Mouse (Mus musculus) embryonic fibroblast, embryonic 13.5 days (primary cell): ENCODE measurements at regions not wholly inside any gene's neighbourhood (a gene's known extent, or its start where the extent isn't known, plus 50 kb on each side); places are given as distances from the start of the nearest gene placed in this dataset.

Experiments
- H3K27ac ChIP-seq: 2 replicates; pipeline ENCODE4 v1.5.1; 2012; ENCODE audit warnings: low read length, control low read depth, inconsistent platforms; ENCODE audit not compliant: insufficient read depth
- H3K4me1 ChIP-seq: 2 replicates; pipeline ENCODE4 v1.6.1; 2011; ENCODE audit warnings: low read length; ENCODE audit not compliant: control insufficient read depth, insufficient read depth
- H3K4me3 ChIP-seq: 2 replicates; pipeline ENCODE4 v1.5.1; 2011; ENCODE audit warnings: mild to moderate bottlenecking, control low read depth, low read length; ENCODE audit not compliant: insufficient read depth
- CTCF ChIP-seq: IDR thresholded peaks from 2 replicates; pipeline ENCODE4 v1.5.1; 2011; ENCODE audit warnings: mild to moderate bottlenecking, control low read depth, low read length, moderate library complexity, borderline replicate concordance; ENCODE audit not compliant: insufficient read depth
- POLR2A ChIP-seq: IDR thresholded peaks from 2 replicates; pipeline ENCODE4 v1.6.1; 2011; ENCODE audit warnings: low read depth, mild to moderate bottlenecking, control low read depth, low read length, moderate library complexity

DNA sequence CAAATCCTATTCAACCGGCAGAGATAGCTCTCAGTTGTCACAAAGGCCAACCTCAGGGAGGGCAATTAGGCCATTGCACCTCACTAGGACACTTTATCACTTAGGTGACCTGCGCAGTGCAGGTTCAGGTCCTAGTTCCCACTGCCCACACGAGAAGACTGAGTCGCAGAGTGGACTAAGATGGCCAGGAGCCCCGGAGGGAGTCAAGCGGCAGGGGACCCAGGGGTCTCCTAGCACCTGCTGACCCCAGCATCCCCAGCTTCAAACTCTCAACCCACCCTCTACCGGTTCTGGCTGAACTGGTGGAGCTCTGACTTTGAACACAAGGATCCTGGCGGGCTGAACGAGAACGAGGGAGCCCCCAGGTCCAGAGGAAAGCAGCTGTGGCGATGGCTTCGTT is 72.7 kb upstream of the Pax2 start:
- Histone ChIP-seq H3K4me1 (no peaks in the 10 kb centered on the region), H3K27ac (no peak overlapping the region), H3K4me3 (no peak overlapping the region)
- no peak for TF ChIP-seq POLR2A
- TF ChIP-seq CTCF, result no peak

DNA sequence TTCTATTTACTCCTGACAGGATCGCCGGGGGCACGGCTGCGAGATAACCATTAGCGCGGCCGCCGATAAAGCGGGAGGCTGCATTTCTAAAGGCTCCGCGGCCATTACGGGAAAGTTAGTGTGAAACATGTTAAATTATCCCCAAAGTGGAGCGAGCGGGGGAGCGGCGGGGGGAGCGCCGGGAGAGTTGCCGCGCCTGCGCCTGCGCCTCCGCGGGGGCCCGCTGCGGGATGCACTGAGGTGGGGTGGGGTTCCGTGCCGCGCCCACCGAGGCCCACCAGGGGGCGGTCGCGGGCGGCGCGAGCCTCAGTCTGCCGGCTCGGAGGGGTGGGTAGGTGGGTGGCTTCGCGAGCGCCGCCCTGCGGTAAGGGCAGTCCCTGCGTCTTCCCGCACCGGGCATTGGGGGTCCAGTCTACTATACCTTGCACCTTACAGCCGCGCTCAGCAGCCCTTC is 71.8 kb upstream of the Pax2 start:
- Histone ChIP-seq H3K27ac (no peak overlapping the region), H3K4me1 (no peaks in the 10 kb centered on the region), H3K4me3 (no peak overlapping the region)
- TF ChIP-seq CTCF (0 out of 2 replicates have a peak, but pooled peaks have one; percentile 23), POLR2A (no peak)

DNA sequence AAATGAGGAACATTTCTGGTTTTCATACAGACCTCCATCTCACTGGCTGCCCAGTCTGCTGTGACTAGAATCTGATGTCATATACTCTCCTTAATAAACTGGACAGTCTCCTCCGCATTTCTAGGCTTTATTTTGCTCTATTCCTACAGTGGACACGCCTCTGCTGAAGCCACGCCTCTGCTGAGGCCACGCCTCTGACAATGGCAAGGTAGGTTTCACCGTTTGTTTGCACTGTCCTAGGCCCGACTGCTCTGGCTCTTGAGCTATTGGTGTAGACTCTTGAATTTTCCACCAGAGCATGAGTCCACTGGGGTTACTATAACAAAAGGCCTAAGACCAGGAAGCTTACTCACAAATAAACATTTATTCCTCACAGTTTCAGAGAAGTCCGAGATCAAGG is 69.8 kb upstream of the Pax2 start:
- no peak for TF ChIP-seq POLR2A
- Histone ChIP-seq H3K4me1 (no peaks in the 10 kb centered on the region), H3K27ac (no peak overlapping the region), H3K4me3 (no peak overlapping the region)

DNA sequence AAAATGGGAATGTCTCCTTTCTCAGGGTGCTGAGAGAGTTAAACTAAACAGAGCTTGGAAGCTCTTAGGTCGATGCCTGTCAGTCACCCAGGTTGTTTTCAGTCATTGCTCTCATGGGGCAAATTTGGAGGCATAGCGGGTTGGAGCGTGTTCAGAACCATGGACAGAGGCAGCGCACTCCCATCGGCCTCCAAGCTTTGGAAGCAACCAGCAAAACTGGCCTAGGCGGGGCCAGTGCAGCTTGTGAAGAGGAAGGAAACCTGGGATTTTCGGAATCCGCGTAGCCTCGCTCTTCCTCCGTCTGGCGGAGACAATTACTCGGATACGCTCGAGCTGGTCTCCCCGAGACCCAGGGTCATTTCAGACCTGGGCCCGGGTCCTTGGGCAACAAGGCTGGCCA is 63.4 kb upstream of the Pax2 start:
- TF ChIP-seq CTCF, result no peak
- TF ChIP-seq POLR2A, result no peak
- no peak overlapping the region for H3K4me3 ChIP-seq
- H3K27ac ChIP-seq, result no peak overlapping the region
- no peaks in the 10 kb centered on the region for H3K4me1 ChIP-seq

DNA sequence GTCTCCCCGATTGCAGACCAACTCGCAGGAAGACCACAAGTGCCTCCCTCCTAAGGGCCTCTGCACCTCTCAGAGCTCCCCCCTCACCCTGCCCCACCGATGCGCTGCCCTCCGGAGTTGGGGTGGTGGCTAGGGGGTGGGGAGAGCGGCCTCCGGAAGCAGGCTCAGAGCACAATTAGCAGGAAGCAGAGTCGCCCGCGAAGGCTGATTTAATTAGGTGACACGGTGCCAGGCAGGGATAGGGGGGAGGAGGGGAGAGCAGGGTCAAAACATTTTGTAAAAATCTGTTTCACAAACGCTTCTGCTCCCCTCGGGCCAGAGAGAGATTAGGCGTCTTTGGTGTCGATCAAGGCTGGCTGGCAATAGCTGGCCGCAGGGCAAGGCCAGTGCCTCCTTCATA is 63.0 kb upstream of the Pax2 start:
- no peaks in the 10 kb centered on the region for H3K4me1 ChIP-seq
- no peak overlapping the region for H3K27ac ChIP-seq
- H3K4me3 ChIP-seq, result no peak overlapping the region
- no peak for TF ChIP-seq CTCF

DNA sequence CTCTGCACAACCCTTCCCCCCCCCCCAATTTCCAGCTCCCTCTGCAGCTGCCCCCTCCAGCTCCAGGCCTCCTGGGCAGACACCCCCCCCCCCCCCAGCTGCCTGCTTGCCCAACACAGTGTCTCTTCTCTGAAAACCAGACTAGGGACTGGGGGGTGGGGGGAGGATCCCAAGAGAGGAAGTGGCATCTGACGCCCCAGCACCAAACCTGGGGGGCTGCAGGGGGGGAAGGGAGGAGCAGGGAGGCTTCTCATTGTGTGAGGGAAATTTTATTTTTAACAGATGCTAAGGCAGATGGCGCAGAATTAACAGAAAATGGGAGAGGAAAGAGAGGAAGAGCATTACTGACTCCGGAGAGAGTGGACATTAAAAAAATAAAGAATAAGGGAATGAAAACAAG is 60.5 kb upstream of the Pax2 start:
- TF ChIP-seq POLR2A (no peak), CTCF (no peak)
- H3K27ac ChIP-seq, result no peak overlapping the region
- no peaks in the 10 kb centered on the region for H3K4me1 ChIP-seq
- H3K4me3 ChIP-seq, result no peak overlapping the region

DNA sequence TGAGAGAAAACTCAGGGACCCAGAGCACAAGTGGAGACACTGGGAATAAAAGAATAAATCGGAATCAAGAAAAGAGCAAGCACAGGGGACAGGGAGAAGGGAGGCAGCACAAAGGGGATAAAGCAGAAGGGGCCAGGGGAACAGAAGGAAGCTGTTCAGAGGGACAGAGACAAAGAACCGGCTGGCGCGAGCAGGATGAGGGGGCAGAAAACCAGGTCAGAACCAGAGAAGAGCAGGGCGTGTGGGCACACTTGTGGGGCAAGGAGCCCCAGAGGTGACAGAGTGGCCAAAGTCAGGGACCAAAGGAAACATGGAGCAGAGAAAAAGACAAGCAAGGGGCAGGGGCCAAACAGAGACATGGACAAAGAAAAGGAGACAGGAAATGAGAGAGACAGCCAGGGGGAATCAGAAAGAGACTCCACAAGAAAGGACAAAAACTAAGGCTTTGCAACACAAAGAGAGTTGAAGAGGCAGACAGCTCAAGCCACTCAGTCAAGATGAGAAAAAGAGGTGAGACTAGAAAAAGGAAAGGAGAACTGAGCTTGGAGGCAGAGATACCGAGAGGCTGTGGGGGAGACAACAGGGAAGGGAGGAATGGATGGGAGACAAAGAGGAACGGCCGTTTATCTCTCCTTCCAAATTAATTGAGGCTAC is 59.7 kb upstream of the Pax2 start:
- no peak overlapping the region for H3K27ac ChIP-seq
- H3K4me1 ChIP-seq, result no peaks in the 10 kb centered on the region
- H3K4me3 ChIP-seq, result no peak overlapping the region
- TF ChIP-seq CTCF, result no peak
- TF ChIP-seq POLR2A, result no peak

DNA sequence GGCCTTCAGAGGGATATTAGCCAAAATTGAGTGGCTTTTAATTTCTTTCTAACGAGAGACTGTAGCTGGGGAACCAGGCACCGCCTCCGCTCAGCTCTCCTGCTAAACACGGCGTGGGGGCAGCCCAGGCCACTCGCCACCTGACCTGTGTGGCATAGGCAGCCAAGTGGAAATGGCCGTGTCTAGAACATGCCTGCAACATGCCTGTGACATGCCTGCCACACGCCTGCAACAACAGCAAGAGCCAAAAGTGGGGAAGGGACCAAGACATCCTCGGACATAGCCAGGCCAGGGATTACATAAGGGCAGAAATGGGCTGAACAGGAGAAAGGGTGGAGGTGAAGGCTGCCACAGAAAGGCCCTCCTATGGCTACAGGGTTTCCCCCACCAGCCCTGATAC is 59.1 kb upstream of the Pax2 start:
- Histone ChIP-seq H3K4me1 (no peaks in the 10 kb centered on the region), H3K4me3 (no peak overlapping the region), H3K27ac (no peak overlapping the region)
- TF ChIP-seq CTCF, result no peak

DNA sequence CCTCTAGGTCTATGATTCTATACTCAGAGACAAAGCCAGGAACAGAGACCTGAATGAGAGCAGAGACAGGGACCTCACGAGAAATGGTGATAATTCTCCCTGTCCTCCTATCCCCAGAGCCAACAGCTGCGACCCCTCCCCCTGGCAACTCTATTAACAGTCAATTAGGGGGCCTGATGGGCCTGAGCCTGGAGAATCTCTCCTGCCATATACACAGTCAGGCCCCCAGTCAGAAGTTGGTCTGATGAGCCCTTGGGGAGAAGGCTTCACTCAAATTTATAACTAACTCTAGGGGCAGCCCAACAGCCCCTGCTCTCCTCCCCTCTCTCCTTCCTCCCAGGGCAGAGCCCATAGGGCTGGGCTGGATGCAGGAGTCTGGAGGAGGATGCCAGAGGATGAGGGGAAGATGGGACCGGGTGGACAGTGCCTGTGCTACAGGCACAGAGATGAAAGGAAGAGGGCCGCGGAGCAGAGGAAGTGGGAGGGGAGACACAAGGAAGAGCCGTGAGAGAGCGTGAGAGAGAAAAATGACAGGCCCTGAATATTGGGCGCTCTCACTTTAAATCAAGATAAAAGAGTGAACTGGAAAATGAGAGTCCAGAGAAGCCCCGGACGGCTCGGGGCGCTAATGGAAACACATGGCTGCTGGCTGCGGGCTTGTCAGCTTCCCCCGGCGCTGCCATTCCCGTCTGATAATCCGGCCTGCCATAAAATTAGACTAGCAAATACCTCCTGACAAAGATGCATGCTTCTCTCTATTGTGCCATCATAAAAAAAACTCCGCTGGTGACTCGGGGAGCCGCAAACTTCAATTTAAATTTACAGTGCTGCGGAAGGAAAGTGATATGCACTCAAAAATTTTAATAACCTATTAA is 57.2 kb upstream of the Pax2 start:
- Histone ChIP-seq H3K27ac (no peak overlapping the region), H3K4me3 (no peak overlapping the region), H3K4me1 (no peaks in the 10 kb centered on the region)
- no peak for TF ChIP-seq CTCF
- no peak for TF ChIP-seq POLR2A
